Mouse (Mus musculus): ENCODE results near the gene 4931409K22Rik. TPM values are rescaled to one million over a fixed set of nuclear protein-coding genes. Genes with fewer than 3 reads are reported as not detected.

Gene 4931409K22Rik
- total and polyA plus RNA-seq, 3 experiments: not detected

GRCm38 (mm10) chr5:24605321-24605979, 48.8 kb upstream of the 4931409K22Rik start:
- H3K36me3 ChIP-seq (replicated peaks in 1 of 2; ENCODE audit: control insufficient read depth in 1 of 2, insufficient read depth in 1 of 2, low read length in 1 of 2): no peaks in the 10 kb centered on the region
- H3K9ac ChIP-seq (ENCODE audit: insufficient read depth, low read depth): no peak overlapping the region

GRCm38 (mm10) chr5:24604656-24605100, 48.1 kb upstream of the 4931409K22Rik start:
- H3K36me3 ChIP-seq (replicated peaks in 1 of 2; ENCODE audit: control insufficient read depth in 1 of 2, insufficient read depth in 1 of 2, low read length in 1 of 2): no peaks in the 10 kb centered on the region
- H3K4me1 ChIP-seq (ENCODE audit: control insufficient read depth in 1 of 2, insufficient read depth in 2 of 2): peaks cover 7 to 13% of the 10 kb centered on the region in 2 experiments; a peak in 3 of 4 replicates
- peaks cover 3% of the 10 kb centered on the region for H3K9me3 ChIP-seq (replicated peaks; ENCODE audit: low read length)
- H3K9ac ChIP-seq (ENCODE audit: insufficient read depth, low read depth): no peak overlapping the region
- H3K27me3 ChIP-seq (replicated peaks): peaks cover 79% of the 10 kb centered on the region
- dilution Hi-C loops (cut with MboI; ENCODE audit: extremely low pct_ligation_motif_present, extremely low pct_unique_long_range_greater_than_20kb, low sequenced_read_pairs): no loop called here
- H3K4me3 ChIP-seq (replicated peaks in 1 of 3; ENCODE audit: low read depth in 2 of 3, low read length in 2 of 3, poor library complexity in 1 of 3): no peak overlapping the region
- in situ Hi-C loops (cut with MboI; ENCODE audit: low pct_ligation_motif_present, low pct_unique_long_range_greater_than_20kb, low sequenced_read_pairs): no loop called here
- DNase-seq (ENCODE audit: extremely low read depth): no peak
- TF ChIP-seq PAX5 (IDR thresholded peaks at IDR 0.05; ENCODE audit: low read length) (no peak), ETS1 (conservative IDR thresholded peaks at IDR 0.05; ENCODE audit: low read depth, low read length) (no peak), UBTF (IDR thresholded peaks at IDR 0.05; ENCODE audit: low read depth, low read length) (no peak), RCOR1 (conservative IDR thresholded peaks at IDR 0.05; ENCODE audit: low read depth, low read length) (no peak), USF1 (IDR thresholded peaks at IDR 0.05; ENCODE audit: low read depth, low read length) (no peak), POLR2A (IDR thresholded peaks at IDR 0.05; ENCODE audit: low read depth, low read length) (no peak), JUND (conservative IDR thresholded peaks at IDR 0.05; ENCODE audit: low read depth, low read length) (no peak), SIN3A (IDR thresholded peaks at IDR 0.05; ENCODE audit: low read length) (no peak)
- no peak overlapping the region for H3K27ac ChIP-seq (ENCODE audit: insufficient read depth, low read depth)
- H3K79me2 ChIP-seq (replicated peaks; ENCODE audit: control insufficient read depth, extremely low read depth, insufficient read depth, poor library complexity, severe bottlenecking): no peaks in the 10 kb centered on the region
- no peak overlapping the region for H3K4me2 ChIP-seq (ENCODE audit: insufficient read depth, low read depth, poor library complexity, severe bottlenecking)

More at GRCm38 (mm10) chr5:24605321-24605979, 48.8 kb upstream of the 4931409K22Rik start:
- in situ Hi-C loops (cut with MboI; ENCODE audit: low pct_ligation_motif_present, low pct_unique_long_range_greater_than_20kb, low sequenced_read_pairs) (no loop called here), dilution Hi-C loops (cut with MboI; ENCODE audit: extremely low pct_ligation_motif_present, extremely low pct_unique_long_range_greater_than_20kb, low sequenced_read_pairs) (no loop called here)
- H3K4me1 ChIP-seq (ENCODE audit: control insufficient read depth in 1 of 2, insufficient read depth in 2 of 2): peaks cover 7 to 13% of the 10 kb centered on the region in 2 experiments; a peak in 3 of 4 replicates
- no peak overlapping the region for H3K4me2 ChIP-seq (ENCODE audit: insufficient read depth, low read depth, poor library complexity, severe bottlenecking)
- H3K27ac ChIP-seq (ENCODE audit: insufficient read depth, low read depth): no peak overlapping the region
- no peak overlapping the region for H3K4me3 ChIP-seq (replicated peaks in 1 of 3; ENCODE audit: low read depth in 2 of 3, low read length in 2 of 3, poor library complexity in 1 of 3)
- peaks cover 78% of the 10 kb centered on the region for H3K27me3 ChIP-seq (replicated peaks)
- no peaks in the 10 kb centered on the region for H3K79me2 ChIP-seq (replicated peaks; ENCODE audit: control insufficient read depth, extremely low read depth, insufficient read depth, poor library complexity, severe bottlenecking)
- peaks cover 3% of the 10 kb centered on the region for H3K9me3 ChIP-seq (replicated peaks; ENCODE audit: low read length)
- no peak for DNase-seq (ENCODE audit: extremely low read depth)
- TF ChIP-seq NELFE (IDR thresholded peaks at IDR 0.05; ENCODE audit: low read depth, low read length): no peak
- TF ChIP-seq USF2 (conservative IDR thresholded peaks at IDR 0.05; ENCODE audit: low read depth, low read length): no peak
- TF ChIP-seq USF1 (IDR thresholded peaks at IDR 0.05; ENCODE audit: low read depth, low read length): no peak
- no peak for TF ChIP-seq ETS1 (conservative IDR thresholded peaks at IDR 0.05; ENCODE audit: low read depth, low read length)
- TF ChIP-seq JUND (conservative IDR thresholded peaks at IDR 0.05; ENCODE audit: low read depth, low read length): no peak
- TF ChIP-seq SMC3 (IDR thresholded peaks at IDR 0.05; ENCODE audit: low read depth, low read length): no peak
- no peak for TF ChIP-seq MXI1 (IDR thresholded peaks at IDR 0.05; ENCODE audit: low read depth, low read length)
- TF ChIP-seq ELF1 (IDR thresholded peaks at IDR 0.05; ENCODE audit: low read depth, low read length): no peak
- TF ChIP-seq BHLHE40 (IDR thresholded peaks at IDR 0.05; ENCODE audit: low read depth, low read length): no peak

All from CH12.LX (cell line).